Mouse (Mus musculus) heart, postnatal 0 days (tissue): ENCODE measurements around the gene Tph2. TPM values are rescaled to one million over a fixed set of nuclear protein-coding genes. Genes with fewer than 3 reads are reported as not detected.

Source experiments
- ATAC-seq: fragments of 200-750 bp; cut with Nextera tagmentation; 2 replicates; pipeline ENCODE4 v1.8.0; 2017; ENCODE audit warnings: low read depth, moderate number of reproducible peaks, moderate library complexity; ENCODE audit not compliant: insufficient read depth
- DNase-seq: peaks from one replicate; pipeline ENCODE4 v3.0.0-alpha.2; 2016; ENCODE audit warnings: low spot score
- H3K27ac ChIP-seq: fragments of 300-500 bp; sonication (generic); 2 replicates; pipeline ENCODE4 v1.5.1; 2014; ENCODE audit warnings: low read depth, mild to moderate bottlenecking
- H3K27me3 ChIP-seq: fragments of 300-500 bp; sonication (generic); 2 replicates; pipeline ENCODE4 v1.6.1; 2014; ENCODE audit warnings: low read length, mixed read lengths; ENCODE audit not compliant: control insufficient read depth, insufficient read depth
- H3K36me3 ChIP-seq: fragments of 300-500 bp; sonication (generic); replicated peaks from 2 replicates; pipeline ENCODE4 v1.6.1; 2014; ENCODE audit warnings: low read length, mixed read lengths; ENCODE audit not compliant: control insufficient read depth, insufficient read depth
- H3K4me1 ChIP-seq: fragments of 300-500 bp; sonication (generic); 2 replicates; pipeline ENCODE4 v1.6.1; 2014; ENCODE audit warnings: antibody characterized with exemption; ENCODE audit not compliant: control insufficient read depth, insufficient read depth
- H3K4me2 ChIP-seq: fragments of 300-500 bp; sonication (generic); 2 replicates; pipeline ENCODE4 v1.6.1; 2014; ENCODE audit warnings: low read depth, mild to moderate bottlenecking, low read length, moderate library complexity
- H3K4me3 ChIP-seq: fragments of 300-500 bp; sonication (generic); 2 replicates; pipeline ENCODE4 v1.5.1; 2014; ENCODE audit warnings: low read depth, low read length
- H3K9ac ChIP-seq: fragments of 300-500 bp; sonication (generic); replicated peaks from 2 replicates; pipeline ENCODE4 v1.6.1; 2014; ENCODE audit warnings: low read depth, low read length, mixed read lengths
- H3K9me3 ChIP-seq: fragments of 300-500 bp; sonication (generic); replicated peaks from 2 replicates; pipeline ENCODE4 v1.6.1; 2016; ENCODE audit warnings: low read length; ENCODE audit not compliant: control insufficient read depth
- CTCF ChIP-seq: IDR thresholded peaks from 2 replicates; pipeline ENCODE4 v1.5.1; 2016; ENCODE audit warnings: antibody characterized with exemption, control low read depth, low read depth
- EP300 ChIP-seq: IDR thresholded peaks from 2 replicates; pipeline ENCODE4 v1.6.1; 2016; ENCODE audit warnings: antibody characterized with exemption, low read depth
- WGBS: fragments of 180-500 bp; shearing (Covaris S2); extraction: QIAGEN DNeasy Blood & Tissue Kit; methylation state at CpG from one replicate; pipeline ENCODE4 v1.1.7; 2014; 5-methylcytosine and 5-hydroxymethylcytosine counted together
- polyA plus RNA-seq: library from polyadenylated mRNA; unstranded; fragments of >200 nt; fragmentation: Nextera tagmentation; extraction: Ambion mirVana; gene quantifications from 2 replicates; pipeline ENCODE4 v1.2.1, GENCODE M21; 2015
- total RNA-seq: library from RNA; depleted of rRNA; stranded (reverse); fragments of >200 nt; gene quantifications from 2 replicates; pipeline ENCODE4 v1.2.3, GENCODE M21; 2014; ENCODE audit warnings: low replicate concordance; rRNA removed

Gene Tph2
- total and polyA plus RNA-seq, 2 experiments from 2014 or later = 0.05 TPM; not detected in 1

DNA sequence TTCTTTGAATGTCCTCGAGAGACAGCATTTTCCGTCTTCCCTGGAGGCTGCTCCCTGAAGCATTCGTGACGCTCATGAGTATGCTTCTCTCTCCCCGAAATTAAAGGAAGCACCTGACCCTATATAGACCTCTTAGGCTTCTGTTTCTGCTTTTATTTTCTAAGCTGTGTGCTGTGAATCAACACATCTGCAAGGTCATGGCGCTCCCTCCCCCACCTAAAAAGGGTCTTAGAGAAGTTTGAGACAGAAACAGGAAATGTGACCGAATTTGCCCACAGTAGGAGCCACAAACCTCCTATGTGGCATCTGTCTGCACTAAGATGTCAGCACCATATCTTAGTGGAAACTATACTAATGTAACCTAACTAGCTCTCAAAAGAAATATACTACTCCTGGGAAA, 124.1 kb downstream of the Tph2 start:
- H3K9me3 ChIP-seq = no peaks in the 10 kb centered on the region
- TF ChIP-seq CTCF = no peak
- no peak for TF ChIP-seq EP300
- DNase-seq (no peak), ATAC-seq (no peak)
- WGBS = 66% methylated on average over 7 of the region's 7 CpGs
- no peak overlapping the region for H3K4me2 ChIP-seq
- H3K27me3 ChIP-seq = no peaks in the 10 kb centered on the region
- no peaks in the 10 kb centered on the region for H3K4me1 ChIP-seq
- no peak overlapping the region for H3K9ac ChIP-seq
- H3K27ac ChIP-seq = no peak overlapping the region
- no peak overlapping the region for H3K4me3 ChIP-seq
- no peaks in the 10 kb centered on the region for H3K36me3 ChIP-seq

DNA sequence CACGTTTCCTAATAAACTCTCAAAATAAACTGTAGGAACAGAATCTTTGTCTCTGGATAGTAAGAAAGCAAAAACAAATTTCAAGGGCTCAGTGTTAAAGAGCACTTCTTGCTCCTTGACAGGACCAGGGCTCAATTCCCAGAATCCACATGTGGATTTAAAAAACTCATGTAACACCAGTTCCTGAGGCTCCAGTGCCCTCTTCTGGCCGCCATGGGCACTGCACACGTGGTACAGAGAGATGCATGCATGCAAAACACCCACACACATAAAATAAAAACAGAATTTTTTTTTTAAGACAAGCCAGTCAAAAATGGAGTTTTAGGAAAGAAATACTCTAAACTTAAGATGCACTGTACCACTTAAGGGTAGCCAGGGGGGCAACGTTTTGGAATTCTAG, 133.2 kb downstream of the Tph2 start:
- ATAC-seq = no peak
- Histone ChIP-seq H3K4me1 (no peaks in the 10 kb centered on the region), H3K27ac (no peak overlapping the region), H3K27me3 (no peaks in the 10 kb centered on the region), H3K4me2 (no peak overlapping the region), H3K9ac (no peak overlapping the region), H3K4me3 (no peak overlapping the region), H3K36me3 (no peaks in the 10 kb centered on the region), H3K9me3 (no peaks in the 10 kb centered on the region)
- WGBS = 44% methylated on average over 4 of the region's 4 CpGs
- DNase-seq = no peak
- TF ChIP-seq EP300 (no peak), CTCF (peak; percentile 21; the same call in 1 of the 2 replicates)

DNA sequence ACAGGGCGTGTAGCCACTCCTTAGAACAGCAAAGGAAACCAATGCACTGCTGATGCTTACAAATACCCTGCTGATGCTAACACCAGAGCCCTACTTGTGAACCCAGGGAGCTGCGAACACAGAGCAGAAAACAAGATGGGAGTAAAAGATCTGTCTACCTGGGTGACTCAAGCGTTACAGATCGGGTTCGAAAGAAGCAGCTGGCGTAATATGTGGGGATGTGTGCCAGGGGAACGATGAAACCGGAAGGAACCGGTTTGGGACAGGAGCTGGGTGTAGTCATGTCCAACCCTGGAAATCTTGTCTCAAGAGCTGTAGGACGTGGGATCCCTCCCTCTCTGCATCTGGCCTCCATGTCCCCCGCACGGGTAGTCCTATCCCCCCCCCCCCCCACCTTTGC, 134.1 kb downstream of the Tph2 start:
- Histone ChIP-seq H3K27me3 (no peaks in the 10 kb centered on the region), H3K4me3 (no peak overlapping the region), H3K4me1 (no peaks in the 10 kb centered on the region), H3K9ac (no peak overlapping the region), H3K9me3 (no peaks in the 10 kb centered on the region), H3K27ac (no peak overlapping the region), H3K36me3 (no peaks in the 10 kb centered on the region), H3K4me2 (no peak overlapping the region)
- 80% methylated on average over 11 of the region's 12 CpGs for WGBS
- DNase-seq = no peak
- no peak for TF ChIP-seq CTCF
- TF ChIP-seq EP300 = no peak
- no peak for ATAC-seq

GRCm38 (mm10) chr10:115050178-115050577, 134.6 kb downstream of the Tph2 start:
- DNase-seq = no peak
- TF ChIP-seq EP300 = no peak
- TF ChIP-seq CTCF = no peak
- 60% methylated on average over 8 of the region's 8 CpGs for WGBS

GRCm38 (mm10) chr10:115048565-115048964, 136.3 kb downstream of the Tph2 start:
- H3K9me3 ChIP-seq = no peaks in the 10 kb centered on the region
- no peaks in the 10 kb centered on the region for H3K36me3 ChIP-seq
- H3K9ac ChIP-seq = no peak overlapping the region
- H3K27ac ChIP-seq = no peak overlapping the region
- TF ChIP-seq CTCF (no peak), EP300 (no peak)
- no peaks in the 10 kb centered on the region for H3K27me3 ChIP-seq
- 76% methylated on average over 2 of the region's 2 CpGs for WGBS
- H3K4me3 ChIP-seq = no peak overlapping the region
- H3K4me2 ChIP-seq = no peak overlapping the region
- no peaks in the 10 kb centered on the region for H3K4me1 ChIP-seq
- DNase-seq (no peak), ATAC-seq (no peak)

More at GRCm38 (mm10) chr10:115050178-115050577, 134.6 kb downstream of the Tph2 start:
- Histone ChIP-seq H3K9ac (no peak overlapping the region), H3K27ac (no peak overlapping the region), H3K4me1 (no peaks in the 10 kb centered on the region), H3K27me3 (no peaks in the 10 kb centered on the region), H3K4me2 (no peak overlapping the region), H3K36me3 (no peaks in the 10 kb centered on the region), H3K4me3 (no peak overlapping the region), H3K9me3 (no peaks in the 10 kb centered on the region)
- no peak for ATAC-seq

DNA sequence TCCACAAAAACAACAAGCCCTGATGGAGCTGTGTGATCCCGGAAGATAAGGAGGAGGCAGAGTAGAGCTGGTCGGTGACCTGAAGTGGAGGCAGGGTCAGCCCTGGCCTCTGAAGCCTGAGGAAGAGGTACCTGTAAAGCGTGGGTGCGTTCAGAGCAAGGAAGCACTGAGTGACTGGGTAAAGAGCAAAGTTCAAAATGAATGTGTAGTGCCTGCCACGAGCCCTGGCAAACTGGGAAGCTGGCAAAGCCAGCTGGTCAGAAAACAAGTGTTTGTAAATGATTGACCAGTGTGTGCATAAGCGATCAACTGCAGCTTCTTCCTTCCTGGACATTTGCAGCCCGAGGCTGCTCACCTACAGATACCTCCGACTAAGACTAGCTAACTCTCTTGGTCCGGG, 149.1 kb downstream of the Tph2 start:
- no peaks in the 10 kb centered on the region for H3K36me3 ChIP-seq
- ATAC-seq = no peak
- H3K4me2 ChIP-seq = no peak overlapping the region
- TF ChIP-seq EP300 = no peak
- no peak for TF ChIP-seq CTCF
- H3K4me3 ChIP-seq = no peak overlapping the region
- WGBS = 78% methylated on average over 9 of the region's 9 CpGs
- no peaks in the 10 kb centered on the region for H3K27me3 ChIP-seq
- no peaks in the 10 kb centered on the region for H3K9me3 ChIP-seq
- no peak overlapping the region for H3K9ac ChIP-seq
- H3K27ac ChIP-seq = no peak overlapping the region
- no peak for DNase-seq
- no peaks in the 10 kb centered on the region for H3K4me1 ChIP-seq

Other genes with a start within 250 kb of the Tph2 start
- 7.1 and 11.3 TPM in 2 replicates for gene Tbc1d15, start 66.4 kb upstream of the Tph2 start, total RNA-seq
- gene Tbc1d15, start 66.4 kb upstream of the Tph2 start, polyA plus RNA-seq = 27.7 and 29.7 TPM in 2 replicates
- gene Rab21, start 130.6 kb upstream of the Tph2 start, total RNA-seq = 42.0 and 45.2 TPM in 2 replicates
- 7.2 and 7.7 TPM in 2 replicates for gene Rab21, start 130.6 kb upstream of the Tph2 start, polyA plus RNA-seq
- gene Tmem19, start 177.5 kb upstream of the Tph2 start, total RNA-seq = 6.0 and 17.2 TPM in 2 replicates
- 21.3 and 21.6 TPM in 2 replicates for gene Tmem19, start 177.5 kb upstream of the Tph2 start, polyA plus RNA-seq
- 4.0 and 11.1 TPM in 2 replicates for gene Thap2, start 199.4 kb upstream of the Tph2 start, total RNA-seq
- 8.9 and 12.1 TPM in 2 replicates for gene Thap2, start 199.4 kb upstream of the Tph2 start, polyA plus RNA-seq
- 14.1 and 26.5 TPM in 2 replicates for gene Zfc3h1, start 199.9 kb upstream of the Tph2 start, total RNA-seq
- gene Zfc3h1, start 199.9 kb upstream of the Tph2 start, polyA plus RNA-seq = 5.1 and 5.3 TPM in 2 replicates